Mouse (Mus musculus): ENCODE measurements at regions not wholly inside any gene's neighbourhood (a gene's known extent, or its start where the extent isn't known, plus 50 kb on each side); places are given as distances from the start of the nearest gene placed in this dataset.
"Not testable (repeated sequence)": the region's sequence is repeated elsewhere in the genome, so short reads cannot be mapped to it uniquely, and the experiment has no call there.

- DNase-seq = no peak
Observed at GRCm38 (mm10) chr5:142281997-142282396, 119.3 kb upstream of the Foxk1 start.

- DNase-seq = peak; percentile 40 to 52
Observed at GRCm38 (mm10) chr5:142287981-142288380, 113.3 kb upstream of the Foxk1 start.

GRCm38 (mm10) chr5:142291451-142291850 is 109.8 kb upstream of the Foxk1 start:
- peak; percentile 24 to 42 for DNase-seq

- DNase-seq = not testable (repeated sequence)
Observed at GRCm38 (mm10) chr5:142296401-142296800, 104.9 kb upstream of the Foxk1 start.

GRCm38 (mm10) chr5:142299621-142300020 is 101.7 kb upstream of the Foxk1 start:
- DNase-seq = peak; percentile 21

GRCm38 (mm10) chr5:142308511-142308910 is 92.8 kb upstream of the Foxk1 start:
- no peak for DNase-seq

- peak; percentile 50 to 55 for DNase-seq
Observed at GRCm38 (mm10) chr5:142313944-142314343, 87.4 kb upstream of the Foxk1 start.

- no peak for DNase-seq
Observed at GRCm38 (mm10) chr5:142314466-142314865, 86.8 kb upstream of the Foxk1 start.

GRCm38 (mm10) chr5:142319268-142319667 is 82.0 kb upstream of the Foxk1 start:
- DNase-seq = peak; percentile 62 to 80

- no peak for DNase-seq
Observed at GRCm38 (mm10) chr5:142321316-142321715, 80.0 kb upstream of the Foxk1 start.

GRCm38 (mm10) chr5:142324928-142325327 is 76.4 kb upstream of the Foxk1 start:
- no peak for DNase-seq

- DNase-seq = no peak
Observed at GRCm38 (mm10) chr5:142325560-142325959, 75.7 kb upstream of the Foxk1 start.

GRCm38 (mm10) chr5:142327261-142327660 is 74.0 kb upstream of the Foxk1 start:
- peak; percentile 40 to 48 for DNase-seq

- no peak for DNase-seq
Observed at GRCm38 (mm10) chr5:142329724-142330520, 71.4 kb upstream of the Foxk1 start.

GRCm38 (mm10) chr5:142332744-142333143 is 68.6 kb upstream of the Foxk1 start:
- DNase-seq = no peak

GRCm38 (mm10) chr5:142337436-142337835 is 63.9 kb upstream of the Foxk1 start:
- DNase-seq = no peak

GRCm38 (mm10) chr5:142338051-142338450 is 63.2 kb upstream of the Foxk1 start:
- no peak for DNase-seq

GRCm38 (mm10) chr5:142340205-142341025 is 60.9 kb upstream of the Foxk1 start:
- no peak for DNase-seq

GRCm38 (mm10) chr5:142341026-142341432 is 60.3 kb upstream of the Foxk1 start:
- no peak for DNase-seq

GRCm38 (mm10) chr5:142346454-142346853 is 54.8 kb upstream of the Foxk1 start:
- DNase-seq = no peak

- DNase-seq = no peak
Observed at GRCm38 (mm10) chr5:142350574-142350973, 50.7 kb upstream of the Foxk1 start.

Measured in cerebellum, postnatal 36 days (tissue).